Mouse (Mus musculus) kidney, postnatal 25 days (tissue): ENCODE data around the gene 1700012B07Rik.

Source experiments
- DNase-seq, 2 experiments: peaks; one replicate each; pipeline ENCODE4 v3.0.0; 2021; ENCODE audit warnings: mixed read lengths in 2 of 2

1700012B07Rik gene

DNA sequence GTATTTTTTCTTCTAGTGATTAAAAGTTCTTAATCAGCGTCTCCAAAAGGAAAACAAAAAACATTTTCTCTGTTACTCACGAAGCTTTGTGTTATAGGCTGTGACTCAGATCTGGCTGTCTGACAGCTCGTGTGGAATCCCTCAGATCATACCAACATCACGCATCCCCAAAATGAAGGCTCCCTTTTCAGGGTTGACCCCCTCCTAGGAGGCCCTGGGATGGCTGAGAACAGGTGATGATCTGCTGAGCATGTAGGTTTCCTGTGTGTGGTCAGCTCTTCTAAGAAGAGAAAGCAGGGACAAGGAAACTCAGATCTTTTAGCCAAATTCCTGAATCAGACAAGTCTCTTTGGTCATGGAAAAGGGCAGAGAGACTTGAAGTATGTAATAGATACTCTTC, 82.6 kb downstream of the 1700012B07Rik start:
- DNase-seq, result no peak

DNA sequence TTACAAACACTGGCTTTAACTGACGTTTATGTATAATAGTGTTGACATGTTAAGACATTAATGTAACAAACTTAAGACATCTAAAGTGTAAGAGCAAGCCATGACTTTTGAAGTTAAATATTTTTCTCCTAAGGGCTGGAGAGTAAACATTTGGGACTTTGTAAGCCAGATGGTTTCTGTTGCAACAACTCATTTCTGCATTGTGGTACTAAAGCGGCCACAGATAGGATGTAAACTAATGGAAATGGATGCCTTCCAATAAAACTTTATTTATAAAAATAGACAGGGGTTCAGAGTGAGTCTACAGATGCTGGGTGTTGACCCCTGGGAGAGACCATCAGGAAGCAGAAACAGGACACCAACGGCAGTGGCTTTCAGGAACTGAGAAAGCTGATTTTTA, 89.9 kb downstream of the 1700012B07Rik start:
- no peak for DNase-seq
